Mouse (Mus musculus): ENCODE results near the gene Tekt4. TPM values are rescaled to one million over a fixed set of nuclear protein-coding genes. Genes with fewer than 3 reads are reported as not detected.

The Tekt4 gene
- not detected for polyA plus RNA-seq (2015; fragmentation: Illumina TruSeq; extraction: RNeasy Lipid Tissue Mini Kit (QIAGEN cat#74804); ENCODE audit: insufficient read depth, low read depth, low replicate concordance)

GRCm38 (mm10) chr17:25454272-25454671, at the start of gene Tekt4:
Gene Tekt4, plus strand, starts transcription at chr17:25454615.

GRCm38 (mm10) chr17:25433617-25434606, 20.5 kb upstream of the Tekt4 start, which contains the start of gene Cacna1h:
Gene Cacna1h, minus strand, starts transcription at chr17:25433783.

GRCm38 (mm10) chr17:25497013-25497412, 42.6 kb downstream of the Tekt4 start, which contains the start of gene Sstr5:
Gene Sstr5, minus strand, starts transcription at chr17:25497288.

Other genes starting within 250 kb of the Tekt4 start
- 19.9 TPM for gene Gnptg, start 214.5 kb upstream of the Tekt4 start, polyA plus RNA-seq (2015; fragmentation: Illumina TruSeq; extraction: RNeasy Lipid Tissue Mini Kit (QIAGEN cat#74804); ENCODE audit: insufficient read depth, low read depth, low replicate concordance)
- 11.4 TPM for gene Tsr3, start 214.4 kb upstream of the Tekt4 start, polyA plus RNA-seq (2015; fragmentation: Illumina TruSeq; extraction: RNeasy Lipid Tissue Mini Kit (QIAGEN cat#74804); ENCODE audit: insufficient read depth, low read depth, low replicate concordance)
- gene Baiap3, start 198.3 kb upstream of the Tekt4 start, polyA plus RNA-seq (2015; fragmentation: Illumina TruSeq; extraction: RNeasy Lipid Tissue Mini Kit (QIAGEN cat#74804); ENCODE audit: insufficient read depth, low read depth, low replicate concordance), result 14.6 TPM
- 38.2 TPM for gene Ube2i, start 180.0 kb upstream of the Tekt4 start, polyA plus RNA-seq (2015; fragmentation: Illumina TruSeq; extraction: RNeasy Lipid Tissue Mini Kit (QIAGEN cat#74804); ENCODE audit: insufficient read depth, low read depth, low replicate concordance)
- not detected for gene Prss34, start 156.2 kb upstream of the Tekt4 start, polyA plus RNA-seq (2015; fragmentation: Illumina TruSeq; extraction: RNeasy Lipid Tissue Mini Kit (QIAGEN cat#74804); ENCODE audit: insufficient read depth, low read depth, low replicate concordance)
- gene Prss28, start 146.0 kb upstream of the Tekt4 start, polyA plus RNA-seq (2015; fragmentation: Illumina TruSeq; extraction: RNeasy Lipid Tissue Mini Kit (QIAGEN cat#74804); ENCODE audit: insufficient read depth, low read depth, low replicate concordance), result not detected
- not detected for gene Prss29, start 136.0 kb upstream of the Tekt4 start, polyA plus RNA-seq (2015; fragmentation: Illumina TruSeq; extraction: RNeasy Lipid Tissue Mini Kit (QIAGEN cat#74804); ENCODE audit: insufficient read depth, low read depth, low replicate concordance)
- gene Tpsab1, start 109.1 kb upstream of the Tekt4 start, polyA plus RNA-seq (2015; fragmentation: Illumina TruSeq; extraction: RNeasy Lipid Tissue Mini Kit (QIAGEN cat#74804); ENCODE audit: insufficient read depth, low read depth, low replicate concordance), result not detected
- 0.96 TPM for gene Tpsb2, start 88.3 kb upstream of the Tekt4 start, polyA plus RNA-seq (2015; fragmentation: Illumina TruSeq; extraction: RNeasy Lipid Tissue Mini Kit (QIAGEN cat#74804); ENCODE audit: insufficient read depth, low read depth, low replicate concordance)
- gene Tpsg1, start 85.3 kb upstream of the Tekt4 start, polyA plus RNA-seq (2015; fragmentation: Illumina TruSeq; extraction: RNeasy Lipid Tissue Mini Kit (QIAGEN cat#74804); ENCODE audit: insufficient read depth, low read depth, low replicate concordance), result not detected
- gene Cacna1h, start 20.8 kb upstream of the Tekt4 start, polyA plus RNA-seq (2015; fragmentation: Illumina TruSeq; extraction: RNeasy Lipid Tissue Mini Kit (QIAGEN cat#74804); ENCODE audit: insufficient read depth, low read depth, low replicate concordance), result 0.79 TPM
- gene Sstr5, start 42.7 kb downstream of the Tekt4 start, polyA plus RNA-seq (2015; fragmentation: Illumina TruSeq; extraction: RNeasy Lipid Tissue Mini Kit (QIAGEN cat#74804); ENCODE audit: insufficient read depth, low read depth, low replicate concordance), result not detected
- gene Sox8, start 116.1 kb downstream of the Tekt4 start, polyA plus RNA-seq (2015; fragmentation: Illumina TruSeq; extraction: RNeasy Lipid Tissue Mini Kit (QIAGEN cat#74804); ENCODE audit: insufficient read depth, low read depth, low replicate concordance), result not detected
- 6.1 TPM for gene Lmf1, start 124.5 kb downstream of the Tekt4 start, polyA plus RNA-seq (2015; fragmentation: Illumina TruSeq; extraction: RNeasy Lipid Tissue Mini Kit (QIAGEN cat#74804); ENCODE audit: insufficient read depth, low read depth, low replicate concordance)